Mouse (Mus musculus) intestine, embryonic 14.5 days (tissue): ENCODE measurements around the gene Bora. TPM values are rescaled to one million over a fixed set of nuclear protein-coding genes. Genes with fewer than 3 reads are reported as not detected.

Experiments used
- ATAC-seq: fragments of 200-750 bp; cut with Nextera tagmentation; replicated peaks from 2 replicates; pipeline ENCODE4 v1.8.0; 2017; ENCODE audit warnings: low read depth, moderate number of reproducible peaks, moderate TSS enrichment, moderate library complexity; ENCODE audit not compliant: low FRiP score, low TSS enrichment
- DNase-seq: peaks from one replicate; pipeline ENCODE4 v3.0.0-alpha.2; 2018; ENCODE audit warnings: low spot score
- H3K27ac ChIP-seq: fragments of 300-500 bp; sonication (generic); 2 replicates; pipeline ENCODE4 v1.5.1; 2014; ENCODE audit warnings: low read depth, mild to moderate bottlenecking, control low read depth
- H3K27me3 ChIP-seq: fragments of 300-500 bp; sonication (generic); replicated peaks from 2 replicates; pipeline ENCODE4 v1.6.1; 2014; ENCODE audit warnings: low read length, control low read depth; ENCODE audit not compliant: control insufficient read depth, insufficient read depth
- H3K36me3 ChIP-seq: fragments of 300-500 bp; sonication (generic); 2 replicates; pipeline ENCODE4 v1.6.1; 2014; ENCODE audit warnings: low read length, control low read depth; ENCODE audit not compliant: control insufficient read depth, insufficient read depth
- H3K4me1 ChIP-seq: fragments of 300-500 bp; sonication (generic); replicated peaks from 2 replicates; pipeline ENCODE4 v1.6.1; 2014; ENCODE audit warnings: low read length, control low read depth, mixed read lengths; ENCODE audit not compliant: control insufficient read depth, insufficient read depth
- H3K4me2 ChIP-seq: fragments of 300-500 bp; sonication (generic); 2 replicates; pipeline ENCODE4 v1.6.1; 2014; ENCODE audit warnings: low read length
- H3K4me3 ChIP-seq: fragments of 300-500 bp; sonication (generic); 2 replicates; pipeline ENCODE4 v1.5.1; 2014; ENCODE audit warnings: low read depth, low read length, control low read depth, mixed read lengths
- H3K9ac ChIP-seq: fragments of 300-500 bp; sonication (generic); 2 replicates; pipeline ENCODE4 v1.6.1; 2014; ENCODE audit warnings: mild to moderate bottlenecking, low read length
- H3K9me3 ChIP-seq: fragments of 300-500 bp; sonication (generic); 2 replicates; pipeline ENCODE4 v1.6.1; 2016; ENCODE audit warnings: low read length, control low read depth; ENCODE audit not compliant: control insufficient read depth
- WGBS: fragments of 180-500 bp; shearing (Covaris S2); extraction: QIAGEN DNeasy Blood & Tissue Kit; methylation state at CpG from one replicate; pipeline ENCODE4 v1.1.7; 2014; 5-methylcytosine and 5-hydroxymethylcytosine counted together
- polyA plus RNA-seq: library from polyadenylated mRNA; unstranded; fragments of >200 nt; fragmentation: Nextera tagmentation; extraction: Ambion mirVana; gene quantifications from 2 replicates; pipeline ENCODE4 v1.2.1, GENCODE M21; 2014

The Bora gene
- polyA plus RNA-seq, 1 experiment from 2014 or later, result 69.4 TPM

- Histone ChIP-seq H3K27me3 (no peaks in the 10 kb centered on the region), H3K9ac (peak overlapping the region; percentile 97), H3K36me3 (0 out of 2 replicates have a peak, but pooled peaks cover 5% of the 10 kb centered on the region), H3K4me3 (peak overlapping the region; percentile 95), H3K4me1 (peaks cover 15% of the 10 kb centered on the region), H3K9me3 (no peaks in the 10 kb centered on the region), H3K4me2 (peak overlapping the region; percentile 66), H3K27ac (no peak overlapping the region)
- 4% methylated on average over 5 of the region's 5 CpGs for WGBS
- DNase-seq (peak; percentile 50), ATAC-seq (no peak)
These were observed 1.3 kb upstream of the Bora start for GRCm38 (mm10) chr14:99044718-99045117.

- DNase-seq (no peak), ATAC-seq (peak; percentile 10)
- no peaks in the 10 kb centered on the region for H3K27me3 ChIP-seq
- WGBS, result under 1% methylated on average over 64 of the region's 70 CpGs
- H3K9ac ChIP-seq, result peak overlapping the region; percentile 97
- H3K36me3 ChIP-seq, result peaks cover 7% of the 10 kb centered on the region; the same call in 1 of the 2 replicates
- H3K27ac ChIP-seq, result peak overlapping the region; percentile 94
- H3K4me3 ChIP-seq, result peak overlapping the region; percentile 95
- peaks cover 15% of the 10 kb centered on the region for H3K4me1 ChIP-seq
- peak overlapping the region; percentile 66 for H3K4me2 ChIP-seq
- no peaks in the 10 kb centered on the region for H3K9me3 ChIP-seq
These were observed 518 bp upstream of the Bora start for GRCm38 (mm10) chr14:99045378-99046030.

GRCm38 (mm10) chr14:99046782-99047181 is 760 bp downstream of the Bora start:
- Histone ChIP-seq H3K4me2 (peak overlapping the region; percentile 65), H3K4me1 (peaks cover 15% of the 10 kb centered on the region), H3K36me3 (peaks cover 19% of the 10 kb centered on the region), H3K27me3 (no peaks in the 10 kb centered on the region), H3K4me3 (peak overlapping the region; percentile 95), H3K9me3 (no peaks in the 10 kb centered on the region), H3K27ac (peak overlapping the region; percentile 71), H3K9ac (peak overlapping the region; percentile 97; the same call in 1 of the 2 replicates)
- under 1% methylated on average over 15 of the region's 15 CpGs for WGBS
- DNase-seq (no peak), ATAC-seq (peak; percentile 7; the same call in 1 of the 2 replicates)

- Histone ChIP-seq H3K27ac (no peak overlapping the region), H3K4me1 (no peaks in the 10 kb centered on the region), H3K36me3 (peaks cover 53% of the 10 kb centered on the region), H3K4me2 (no peak overlapping the region), H3K9ac (no peak overlapping the region), H3K9me3 (no peaks in the 10 kb centered on the region), H3K4me3 (no peak overlapping the region), H3K27me3 (no peaks in the 10 kb centered on the region)
- WGBS, result 87% methylated on average over 7 of the region's 7 CpGs
- ATAC-seq (no peak), DNase-seq (no peak)
These were observed 13.1 kb downstream of the Bora start for GRCm38 (mm10) chr14:99058959-99059586.

- DNase-seq (no peak), ATAC-seq (no peak)
- no peaks in the 10 kb centered on the region for H3K4me1 ChIP-seq
- H3K36me3 ChIP-seq, result peaks cover 58% of the 10 kb centered on the region
- no peak overlapping the region for H3K4me3 ChIP-seq
- no peak overlapping the region for H3K4me2 ChIP-seq
- no peak overlapping the region for H3K27ac ChIP-seq
- H3K9ac ChIP-seq, result no peak overlapping the region
- H3K9me3 ChIP-seq, result no peaks in the 10 kb centered on the region
- WGBS, result 84% methylated on average over 12 of the region's 12 CpGs
- no peaks in the 10 kb centered on the region for H3K27me3 ChIP-seq
These were observed 14.6 kb downstream of the Bora start for GRCm38 (mm10) chr14:99060616-99061015.

- ATAC-seq (no peak), DNase-seq (no peak)
- Histone ChIP-seq H3K36me3 (peaks cover 64% of the 10 kb centered on the region), H3K4me3 (no peak overlapping the region), H3K9ac (no peak overlapping the region), H3K9me3 (no peaks in the 10 kb centered on the region), H3K4me1 (no peaks in the 10 kb centered on the region), H3K27me3 (no peaks in the 10 kb centered on the region), H3K4me2 (no peak overlapping the region), H3K27ac (no peak overlapping the region)
- 91% methylated on average over 2 of the region's 2 CpGs for WGBS
These were observed 17.1 kb downstream of the Bora start for GRCm38 (mm10) chr14:99063091-99063490.

GRCm38 (mm10) chr14:99071146-99071545 is 25.1 kb downstream of the Bora start:
- Histone ChIP-seq H3K4me3 (no peak overlapping the region), H3K27ac (no peak overlapping the region), H3K9me3 (no peaks in the 10 kb centered on the region), H3K9ac (no peak overlapping the region), H3K4me1 (no peaks in the 10 kb centered on the region), H3K27me3 (no peaks in the 10 kb centered on the region), H3K4me2 (no peak overlapping the region), H3K36me3 (peaks cover 83% of the 10 kb centered on the region)
- 87% methylated on average over 4 of the region's 4 CpGs for WGBS
- DNase-seq, result no peak
- ATAC-seq, result no peak

- Histone ChIP-seq H3K27me3 (no peaks in the 10 kb centered on the region), H3K9ac (no peak overlapping the region), H3K4me2 (no peak overlapping the region), H3K27ac (no peak overlapping the region), H3K4me1 (no peaks in the 10 kb centered on the region), H3K9me3 (no peaks in the 10 kb centered on the region), H3K36me3 (peaks cover 87% of the 10 kb centered on the region), H3K4me3 (no peak overlapping the region)
- no peak for ATAC-seq
- DNase-seq, result no peak
- 94% methylated on average over 7 of the region's 7 CpGs for WGBS
These were observed 42.9 kb downstream of the Bora start for GRCm38 (mm10) chr14:99088947-99089346.
